Mouse (Mus musculus) liver, embryonic 14.5 days (tissue): ENCODE data around the gene Adgre5.

Experiments
- CTCF ChIP-seq: IDR thresholded peaks from 2 replicates; pipeline ENCODE4 v1.5.1; 2016; ENCODE audit warnings: antibody characterized with exemption, low read depth, control low read depth
- EP300 ChIP-seq: IDR thresholded peaks from 2 replicates; pipeline ENCODE4 v1.6.1; 2016; ENCODE audit warnings: antibody characterized with exemption, low read depth

- TF ChIP-seq CTCF (no peak), EP300 (no peak)
Observed at GRCm38 (mm10) chr8:83770669-83771068, 29.5 kb upstream of the Adgre5 start.
